Mouse (Mus musculus) heart, postnatal 0 days (tissue): Measurements from ENCODE around the gene Tbc1d10c. TPM values are rescaled to one million over a fixed set of nuclear protein-coding genes. Genes with fewer than 3 reads are reported as not detected.

ENCODE experiments used
- ATAC-seq: fragments of 200-750 bp; cut with Nextera tagmentation; 2 replicates; pipeline ENCODE4 v1.8.0; 2017; ENCODE audit warnings: low read depth, moderate number of reproducible peaks, moderate library complexity; ENCODE audit not compliant: insufficient read depth
- DNase-seq: peaks from one replicate; pipeline ENCODE4 v3.0.0-alpha.2; 2016; ENCODE audit warnings: low spot score
- H3K27ac ChIP-seq: fragments of 300-500 bp; sonication (generic); 2 replicates; pipeline ENCODE4 v1.5.1; 2014; ENCODE audit warnings: low read depth, mild to moderate bottlenecking
- H3K27me3 ChIP-seq: fragments of 300-500 bp; sonication (generic); 2 replicates; pipeline ENCODE4 v1.6.1; 2014; ENCODE audit warnings: low read length, mixed read lengths; ENCODE audit not compliant: control insufficient read depth, insufficient read depth
- H3K36me3 ChIP-seq: fragments of 300-500 bp; sonication (generic); replicated peaks from 2 replicates; pipeline ENCODE4 v1.6.1; 2014; ENCODE audit warnings: low read length, mixed read lengths; ENCODE audit not compliant: control insufficient read depth, insufficient read depth
- H3K4me1 ChIP-seq: fragments of 300-500 bp; sonication (generic); 2 replicates; pipeline ENCODE4 v1.6.1; 2014; ENCODE audit warnings: antibody characterized with exemption; ENCODE audit not compliant: control insufficient read depth, insufficient read depth
- H3K4me2 ChIP-seq: fragments of 300-500 bp; sonication (generic); 2 replicates; pipeline ENCODE4 v1.6.1; 2014; ENCODE audit warnings: low read depth, mild to moderate bottlenecking, low read length, moderate library complexity
- H3K4me3 ChIP-seq: fragments of 300-500 bp; sonication (generic); 2 replicates; pipeline ENCODE4 v1.5.1; 2014; ENCODE audit warnings: low read depth, low read length
- H3K9ac ChIP-seq: fragments of 300-500 bp; sonication (generic); replicated peaks from 2 replicates; pipeline ENCODE4 v1.6.1; 2014; ENCODE audit warnings: low read depth, low read length, mixed read lengths
- H3K9me3 ChIP-seq: fragments of 300-500 bp; sonication (generic); replicated peaks from 2 replicates; pipeline ENCODE4 v1.6.1; 2016; ENCODE audit warnings: low read length; ENCODE audit not compliant: control insufficient read depth
- CTCF ChIP-seq: IDR thresholded peaks from 2 replicates; pipeline ENCODE4 v1.5.1; 2016; ENCODE audit warnings: antibody characterized with exemption, control low read depth, low read depth
- EP300 ChIP-seq: IDR thresholded peaks from 2 replicates; pipeline ENCODE4 v1.6.1; 2016; ENCODE audit warnings: antibody characterized with exemption, low read depth
- WGBS: fragments of 180-500 bp; shearing (Covaris S2); extraction: QIAGEN DNeasy Blood & Tissue Kit; methylation state at CpG from one replicate; pipeline ENCODE4 v1.1.7; 2014; 5-methylcytosine and 5-hydroxymethylcytosine counted together
- polyA plus RNA-seq: library from polyadenylated mRNA; unstranded; fragments of >200 nt; fragmentation: Nextera tagmentation; extraction: Ambion mirVana; gene quantifications from 2 replicates; pipeline ENCODE4 v1.2.1, GENCODE M21; 2015
- total RNA-seq: library from RNA; depleted of rRNA; stranded (reverse); fragments of >200 nt; gene quantifications from 2 replicates; pipeline ENCODE4 v1.2.3, GENCODE M21; 2014; ENCODE audit warnings: low replicate concordance

Tbc1d10c gene
- total and polyA plus RNA-seq, 2 experiments from 2014 or later = 2.7 TPM; not detected in 1

- 0% methylated on average over 2 of the region's 2 CpGs for WGBS
Observed at GRCm38 (mm10) chr19:4206971-4207370, 15.9 kb upstream of the Tbc1d10c start.

GRCm38 (mm10) chr19:4204889-4205288 is 13.8 kb upstream of the Tbc1d10c start:
- H3K9ac ChIP-seq = no peak overlapping the region
- TF ChIP-seq EP300 = no peak
- DNase-seq = no peak
- H3K27me3 ChIP-seq = no peaks in the 10 kb centered on the region
- H3K4me2 ChIP-seq = no peak overlapping the region
- 49% methylated on average over 4 of the region's 4 CpGs for WGBS
- no peak for ATAC-seq
- H3K4me1 ChIP-seq = peaks cover 21% of the 10 kb centered on the region
- H3K36me3 ChIP-seq = peaks cover 4% of the 10 kb centered on the region; the same call in 1 of the 2 replicates
- no peak overlapping the region for H3K27ac ChIP-seq
- no peak overlapping the region for H3K4me3 ChIP-seq
- no peaks in the 10 kb centered on the region for H3K9me3 ChIP-seq

More at GRCm38 (mm10) chr19:4206971-4207370, 15.9 kb upstream of the Tbc1d10c start:
- Histone ChIP-seq H3K4me3 (no peak overlapping the region), H3K36me3 (no peaks in the 10 kb centered on the region), H3K4me1 (peaks cover 13% of the 10 kb centered on the region), H3K9me3 (no peaks in the 10 kb centered on the region), H3K27ac (no peak overlapping the region), H3K4me2 (no peak overlapping the region), H3K9ac (no peak overlapping the region), H3K27me3 (peaks cover 6% of the 10 kb centered on the region; the same call in 1 of the 2 replicates)
- TF ChIP-seq CTCF (peak; percentile 96), EP300 (no peak)
- DNase-seq = peak; percentile 69
- ATAC-seq = peak; percentile 73

GRCm38 (mm10) chr19:4203604-4204326 is 12.7 kb upstream of the Tbc1d10c start:
- Histone ChIP-seq H3K36me3 (peaks cover 16% of the 10 kb centered on the region), H3K9ac (no peak overlapping the region), H3K4me3 (no peak overlapping the region), H3K4me2 (no peak overlapping the region; the same call in 1 of the 2 replicates), H3K9me3 (no peaks in the 10 kb centered on the region), H3K27ac (peak overlapping the region; percentile 59), H3K4me1 (peaks cover 21% of the 10 kb centered on the region), H3K27me3 (no peaks in the 10 kb centered on the region)
- ATAC-seq = no peak
- TF ChIP-seq CTCF = no peak
- TF ChIP-seq EP300 = no peak
- 39% methylated on average over 13 of the region's 13 CpGs for WGBS
- DNase-seq = no peak

GRCm38 (mm10) chr19:4203148-4203547 is 12.1 kb upstream of the Tbc1d10c start:
- H3K9ac ChIP-seq = no peak overlapping the region
- H3K4me1 ChIP-seq = peaks cover 21% of the 10 kb centered on the region
- no peak for ATAC-seq
- no peak for DNase-seq
- no peak overlapping the region for H3K4me2 ChIP-seq
- no peaks in the 10 kb centered on the region for H3K27me3 ChIP-seq
- H3K36me3 ChIP-seq = peaks cover 18% of the 10 kb centered on the region
- WGBS = 69% methylated on average over 3 of the region's 3 CpGs
- no peak overlapping the region for H3K4me3 ChIP-seq
- TF ChIP-seq EP300 (no peak), CTCF (no peak)
- no peak overlapping the region for H3K27ac ChIP-seq
- H3K9me3 ChIP-seq = no peaks in the 10 kb centered on the region

GRCm38 (mm10) chr19:4202149-4202548 is 11.1 kb upstream of the Tbc1d10c start:
- TF ChIP-seq CTCF = no peak
- H3K27ac ChIP-seq = peak overlapping the region; percentile 67
- DNase-seq (no peak), ATAC-seq (no peak)
- H3K9ac ChIP-seq = peak overlapping the region; percentile 80
- H3K9me3 ChIP-seq = no peaks in the 10 kb centered on the region
- H3K27me3 ChIP-seq = no peaks in the 10 kb centered on the region
- H3K4me1 ChIP-seq = peaks cover 21% of the 10 kb centered on the region
- H3K36me3 ChIP-seq = peaks cover 24% of the 10 kb centered on the region
- WGBS = 27% methylated on average over 7 of the region's 7 CpGs
- H3K4me2 ChIP-seq = peak overlapping the region; percentile 82
- H3K4me3 ChIP-seq = peak overlapping the region; percentile 67
